Mouse (Mus musculus): Measurements from ENCODE around the gene Pax4.

DNA sequence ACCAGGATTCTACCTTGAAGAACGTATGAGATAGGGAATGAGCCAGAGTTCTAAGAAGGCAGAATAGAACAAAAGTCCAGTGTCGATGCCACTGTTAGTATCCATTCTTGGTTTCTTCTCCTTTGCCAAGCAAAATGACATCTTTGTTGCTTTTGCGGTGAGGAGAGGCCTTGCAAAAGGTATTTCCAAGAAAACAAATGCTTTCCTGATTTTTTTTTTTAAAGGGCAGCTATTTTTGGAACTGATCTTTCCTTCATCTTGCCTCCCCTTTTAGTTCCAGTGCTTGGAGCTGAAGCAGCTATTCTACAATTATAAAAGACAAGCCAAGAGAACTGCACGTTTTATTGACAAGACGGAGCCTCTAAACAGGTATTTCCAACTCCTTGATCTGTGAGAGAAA, 25.7 kb upstream of the Pax4 start, which contains the start of gene Snd1:
- TF ChIP-seq POLR2A (IDR thresholded peaks at IDR 0.05; ENCODE audit: control insufficient read depth, low read depth, low read length) (no peak), CTCF (IDR thresholded peaks at IDR 0.05; ENCODE audit: control insufficient read depth, insufficient read depth, insufficient replicate concordance, low read depth, low read length) (no peak)

All from testis, adult 2 months (tissue).